Mouse (Mus musculus) T-helper 1 cell (primary cell): ENCODE results near the gene Casc4.

ENCODE experiments used
- in situ Hi-C: fragments of 300-600 bp; cut with MboI, MseI; formaldehyde crosslinking; loops from one replicate; pipeline ENCODE4 v1.15.1; 2025; ENCODE audit warnings: high pct_unique_total_duplicates

Casc4 gene

DNA sequence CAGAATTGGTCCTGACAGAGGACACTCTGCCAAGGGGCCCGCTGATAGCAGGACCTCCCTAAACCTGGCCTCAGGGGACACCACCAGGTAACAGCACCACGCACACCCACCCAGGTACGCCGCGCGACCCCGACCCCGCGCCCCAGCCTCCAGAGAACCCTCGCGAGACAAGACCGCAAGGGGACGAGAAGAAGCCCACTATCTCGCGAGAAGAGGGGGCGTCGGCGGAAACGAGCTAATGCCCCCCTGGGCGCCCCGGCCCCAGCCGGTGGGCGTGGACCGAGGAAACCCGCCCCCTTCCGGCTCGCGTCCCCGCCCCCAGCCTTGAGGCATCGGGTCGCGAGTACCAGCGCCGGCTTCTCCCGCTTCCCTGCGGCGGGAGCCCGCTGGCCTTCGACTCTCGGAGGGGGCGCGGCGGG, at the start of gene Casc4:
Casc4 (plus strand) TSS at position 339 of the 419 bp plus-strand sequence.
- in situ Hi-C loops = no loop called here

- in situ Hi-C loops = no loop called here
Observed at GRCm38 (mm10) chr2:121821787-121822186, 45.0 kb upstream of the Casc4 start.

DNA sequence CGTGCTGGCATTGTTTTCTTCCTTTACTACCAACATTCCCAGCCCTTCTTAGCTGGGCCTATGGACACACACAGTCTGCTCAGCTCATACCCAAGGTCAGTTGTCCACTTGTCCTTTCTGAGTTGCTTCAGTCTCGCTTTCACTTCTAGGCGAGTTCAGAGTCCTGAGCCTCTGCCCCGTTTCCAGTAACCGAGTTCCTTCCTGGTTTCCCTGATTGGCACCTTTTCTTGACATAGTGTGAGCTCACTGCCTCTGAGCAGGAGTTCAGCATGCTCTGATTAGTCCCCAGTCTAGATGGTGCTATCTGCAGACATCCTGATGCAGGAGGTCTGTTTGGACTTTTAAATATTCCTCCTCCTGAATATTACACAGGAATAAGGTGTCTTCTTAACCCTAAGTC, 42.1 kb upstream of the Casc4 start:
- in situ Hi-C loops = no loop called here

- in situ Hi-C loops = no loop called here
Observed at GRCm38 (mm10) chr2:121826189-121826588, 40.6 kb upstream of the Casc4 start.

DNA sequence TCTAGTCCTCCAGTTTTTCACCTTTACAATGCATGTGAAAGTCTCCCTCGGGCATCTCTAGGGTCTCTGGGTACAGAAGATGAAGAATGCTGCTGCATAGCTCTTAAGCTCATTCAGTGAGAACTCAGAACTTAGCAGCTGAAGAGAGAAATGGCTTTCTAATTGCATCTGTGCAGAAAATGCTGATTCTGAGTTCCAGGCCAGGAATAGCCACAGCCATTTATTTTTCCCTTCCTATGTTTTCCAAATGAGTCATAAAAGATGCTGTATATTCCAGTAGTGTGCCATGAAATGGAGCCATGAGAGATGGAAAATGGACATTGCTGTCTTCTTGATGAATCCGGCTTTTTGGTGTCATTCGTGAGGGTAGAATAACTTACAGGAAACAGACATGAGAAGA, 38.4 kb upstream of the Casc4 start:
- in situ Hi-C loops = no loop called here

GRCm38 (mm10) chr2:121832484-121832894, 34.3 kb upstream of the Casc4 start:
- in situ Hi-C loops = loop anchor here (10.0 kb wide), 1 partner anchor 258 kb away; no protein-coding TSS in a partner anchor

GRCm38 (mm10) chr2:121834926-121835325, 31.8 kb upstream of the Casc4 start:
- in situ Hi-C loops = loop anchor here (10.0 kb wide), 1 partner anchor 260 kb away; no protein-coding TSS in a partner anchor

DNA sequence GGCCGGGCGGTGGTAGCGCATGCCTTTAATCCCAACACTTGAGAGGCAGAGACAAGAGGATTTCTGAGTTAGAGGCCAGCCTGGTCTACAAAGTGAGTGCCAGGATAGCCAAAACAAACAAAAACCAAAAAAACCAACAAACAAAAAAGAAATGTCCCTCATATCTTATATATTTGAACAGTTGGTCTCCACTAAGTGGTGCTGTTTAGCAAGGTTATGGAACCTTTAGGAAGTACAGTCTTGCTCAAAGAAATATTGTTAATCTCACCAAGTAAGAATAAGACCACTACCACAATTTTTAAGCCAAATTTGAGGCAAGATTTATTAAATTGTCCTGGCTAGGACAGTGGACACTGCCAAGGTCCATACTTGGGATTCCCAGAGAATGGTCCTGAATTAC, 25.3 kb upstream of the Casc4 start:
- in situ Hi-C loops = no loop called here

DNA sequence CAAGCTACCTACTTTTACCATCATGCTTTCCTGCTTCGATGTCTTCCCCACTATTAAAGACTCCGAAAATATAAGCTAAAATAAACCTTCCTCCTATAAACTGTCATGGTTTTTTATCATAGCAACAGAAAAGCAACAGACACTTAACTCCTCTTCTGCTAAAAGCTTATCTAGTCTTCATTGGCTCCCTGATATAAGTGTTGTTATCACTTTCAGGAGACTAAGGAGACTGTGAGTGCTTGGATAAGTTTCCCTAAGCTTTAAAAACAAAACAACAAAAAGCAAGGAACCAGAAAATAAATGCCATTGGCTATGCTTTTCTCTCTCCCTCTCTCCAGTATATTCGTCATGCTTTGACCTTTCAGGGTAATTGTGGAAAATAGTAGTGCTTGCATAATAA, 24.5 kb upstream of the Casc4 start:
- in situ Hi-C loops = no loop called here

- in situ Hi-C loops = no loop called here
Observed at GRCm38 (mm10) chr2:121846050-121846449, 20.7 kb upstream of the Casc4 start.

DNA sequence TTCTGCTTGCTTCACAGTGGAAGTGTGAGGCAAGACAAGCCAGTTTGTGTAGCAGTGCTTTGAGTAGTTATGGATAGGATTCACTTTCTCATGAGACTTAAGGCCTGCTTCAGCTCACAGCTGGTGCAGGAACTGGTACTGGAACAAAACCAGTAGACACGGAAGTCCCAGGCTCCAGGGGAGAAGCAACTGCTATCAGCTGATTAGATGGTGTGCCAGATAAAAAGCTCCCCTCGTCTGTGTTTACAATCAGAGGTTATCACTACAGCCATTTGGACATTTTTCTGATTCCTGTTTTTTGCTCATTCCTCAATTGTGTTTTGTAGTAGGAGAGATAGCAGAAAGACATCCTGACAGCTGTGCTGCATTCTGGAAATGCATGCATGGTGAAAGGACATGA, 14.7 kb upstream of the Casc4 start:
- in situ Hi-C loops = no loop called here

GRCm38 (mm10) chr2:121853974-121854373, 12.8 kb upstream of the Casc4 start:
- in situ Hi-C loops = no loop called here

GRCm38 (mm10) chr2:121859380-121859980, 7.3 kb upstream of the Casc4 start:
- in situ Hi-C loops = loop anchor here (5.0 kb wide), 1 partner anchor 88 kb away; no protein-coding TSS in a partner anchor

DNA sequence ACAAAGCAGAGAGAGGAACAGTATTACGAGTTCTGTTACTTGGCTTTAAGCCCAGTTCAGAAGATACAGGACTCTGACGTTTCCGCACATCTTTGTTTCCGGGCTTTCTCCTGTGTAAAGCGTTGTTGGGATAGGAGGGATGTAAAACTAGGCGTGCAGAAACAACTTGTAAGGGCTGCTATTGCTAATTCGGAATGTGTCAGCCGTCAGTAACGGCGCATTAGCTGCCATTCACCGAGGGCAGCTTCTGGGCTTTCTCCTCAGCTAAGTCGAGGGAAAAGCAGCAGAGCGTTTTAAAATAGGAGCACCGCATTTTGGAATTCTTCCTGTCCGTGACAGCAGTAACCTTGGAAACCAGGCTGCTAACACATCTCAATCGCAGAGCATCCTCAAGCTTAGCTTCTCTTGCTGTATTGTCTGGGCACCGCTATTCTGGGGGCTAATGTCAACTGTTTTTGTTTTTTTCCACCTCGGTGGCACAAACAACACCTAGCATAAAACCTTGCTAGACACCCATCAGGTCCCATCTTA, 634 bp upstream of the Casc4 start:
- in situ Hi-C loops = no loop called here

DNA sequence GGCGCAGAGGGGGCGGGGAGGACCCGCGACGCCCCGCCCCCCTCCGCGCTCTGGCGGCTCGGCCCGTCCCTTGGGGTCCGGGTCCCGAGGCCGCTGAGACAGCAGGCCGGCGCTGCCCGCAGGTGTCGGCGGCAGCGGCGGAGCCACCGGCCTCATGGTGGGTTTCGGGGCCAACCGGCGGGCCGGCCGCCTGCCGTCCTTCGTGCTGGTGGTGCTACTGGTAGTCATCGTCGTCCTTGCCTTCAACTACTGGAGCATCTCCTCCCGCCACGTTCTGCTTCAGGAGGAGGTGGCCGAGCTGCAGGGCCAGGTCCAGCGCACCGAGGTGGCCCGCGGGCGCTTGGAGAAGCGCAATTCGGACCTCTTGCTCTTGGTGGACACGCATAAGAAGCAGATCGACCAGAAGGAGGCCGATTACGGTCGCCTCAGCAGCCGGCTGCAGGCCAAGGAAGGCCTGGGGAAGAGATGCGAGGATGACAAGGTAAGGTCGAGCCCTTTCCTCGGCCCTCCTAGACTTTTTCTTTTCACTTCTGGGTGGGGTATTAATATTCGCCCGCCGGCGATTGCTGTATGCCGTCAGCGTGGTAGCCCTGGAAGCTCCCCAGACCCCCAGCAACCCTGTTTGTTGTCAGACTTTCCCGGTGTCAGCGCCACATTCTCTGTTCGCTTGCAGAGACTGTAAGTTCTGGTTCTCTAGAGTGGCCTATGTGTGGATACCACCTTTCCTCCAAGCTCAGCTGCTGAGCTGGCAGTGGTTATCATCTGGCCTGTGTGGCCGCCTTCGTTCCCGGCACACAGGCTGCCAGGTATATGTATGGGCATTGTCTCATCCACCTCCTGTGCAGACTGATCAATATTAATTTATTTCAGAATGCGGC, 520 bp downstream of the Casc4 start:
- in situ Hi-C loops = no loop called here

DNA sequence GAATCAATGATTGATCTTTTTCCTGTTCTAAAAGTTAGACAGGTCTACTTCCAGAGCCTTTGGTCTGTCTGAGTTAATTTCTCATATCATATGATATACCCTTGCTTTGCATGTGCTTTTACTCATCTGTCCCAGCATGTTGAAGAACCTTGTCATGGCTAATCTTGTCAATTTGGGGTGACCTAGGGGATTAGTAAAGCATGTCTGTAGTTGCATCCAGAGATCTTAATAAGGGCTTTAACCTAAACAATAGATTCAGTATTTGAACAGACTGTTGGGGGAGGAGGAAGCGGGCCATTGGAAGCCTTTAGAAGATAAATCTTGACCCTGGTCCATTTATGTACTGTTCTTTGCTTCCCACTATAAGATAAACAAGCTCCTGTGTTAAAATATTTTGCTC, 12.7 kb downstream of the Casc4 start:
- in situ Hi-C loops = no loop called here

GRCm38 (mm10) chr2:121885509-121886106, 18.8 kb downstream of the Casc4 start:
- in situ Hi-C loops = no loop called here

- in situ Hi-C loops = no loop called here
Observed at GRCm38 (mm10) chr2:121886406-121886805, 19.6 kb downstream of the Casc4 start.

GRCm38 (mm10) chr2:121888720-121889497, 22.1 kb downstream of the Casc4 start:
- in situ Hi-C loops = no loop called here

DNA sequence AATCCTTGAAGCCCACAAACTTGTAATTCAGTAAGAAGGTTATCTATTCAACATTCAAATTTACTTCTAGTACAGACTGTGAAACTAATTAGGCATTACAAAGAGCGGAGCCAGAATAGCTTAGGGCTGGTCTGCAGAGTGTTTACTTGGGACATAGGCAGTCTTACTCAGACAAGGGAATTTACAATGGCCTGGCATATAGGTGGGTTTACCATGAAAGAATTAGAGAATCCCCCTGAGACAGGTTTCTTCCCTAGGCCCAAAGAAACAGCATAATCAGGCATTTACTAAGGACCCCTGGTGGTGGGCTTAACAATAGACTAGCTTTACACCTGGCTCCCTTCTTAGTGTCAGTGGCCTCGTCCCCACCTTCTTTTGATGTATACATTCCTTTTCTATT, 28.5 kb downstream of the Casc4 start:
- in situ Hi-C loops = no loop called here

DNA sequence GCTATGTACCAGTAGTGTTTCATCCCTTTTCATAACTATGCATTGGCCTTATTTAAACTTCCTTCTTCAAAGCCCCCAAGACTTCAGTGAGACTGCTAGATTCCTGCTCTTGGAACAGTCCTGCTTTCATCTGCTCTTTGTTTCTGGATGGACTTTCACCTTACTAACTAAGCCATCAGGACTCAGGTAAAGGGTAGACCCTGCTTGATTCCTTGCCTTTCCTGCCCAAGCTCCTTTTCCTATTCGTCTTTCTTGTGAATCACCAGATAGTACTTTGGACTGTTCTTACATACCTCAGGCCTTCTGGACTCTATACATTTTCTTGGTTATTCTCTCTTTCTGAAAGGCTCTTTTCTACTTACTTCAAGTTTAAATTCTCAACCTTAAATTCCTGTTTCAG, 30.1 kb downstream of the Casc4 start:
- in situ Hi-C loops = no loop called here
